Mouse (Mus musculus) effector memory CD4-positive, alpha-beta T cell, adult 5 months (primary cell): ENCODE measurements around the gene Mcf2. TPM values are rescaled to one million over a fixed set of nuclear protein-coding genes. Genes with fewer than 3 reads are reported as not detected.

Experiments
- polyA plus RNA-seq: library from polyadenylated mRNA; unstranded; fragments of 100-300 nt; shearing (Covaris generic); gene quantifications from one replicate; pipeline ENCODE4 v1.2.1, GENCODE M21; 2017

Mcf2 gene
- polyA plus RNA-seq: 0.10 TPM

GRCm38 (mm10) chrX:60178744-60179458 is at the start of gene Mcf2:
Gene Mcf2 (minus strand): TSS chrX:60179089.

Other genes starting within 250 kb of the Mcf2 start
- not detected for gene F9, start 179.6 kb downstream of the Mcf2 start, polyA plus RNA-seq